Mouse (Mus musculus) brain, embryonic 14.5 days (tissue): Measurements from ENCODE around the gene Csrnp3.

Experiments used
- CTCF ChIP-seq: fragments of 200-500 bp; IDR thresholded peaks from 2 replicates; pipeline ENCODE4 v1.5.1; 2012; ENCODE audit warnings: inconsistent platforms, mild to moderate bottlenecking, moderate library complexity, borderline replicate concordance; ENCODE audit not compliant: insufficient read depth, insufficient read length; ENCODE audit errors: extremely low read depth
- POLR2A ChIP-seq: fragments of 200-500 bp; IDR thresholded peaks from 2 replicates; pipeline ENCODE4 v1.6.1; 2012; ENCODE audit warnings: mild to moderate bottlenecking, inconsistent platforms, borderline replicate concordance; ENCODE audit not compliant: poor library complexity, insufficient read depth, insufficient read length, severe bottlenecking; ENCODE audit errors: extremely low read depth

- TF ChIP-seq POLR2A: no peak
- no peak for TF ChIP-seq CTCF
Measured at GRCm38 (mm10) chr2:65820114-65820769, 25.3 kb upstream of the Csrnp3 start.
